Mouse (Mus musculus): ENCODE measurements around the gene Cachd1. TPM values are rescaled to one million over a fixed set of nuclear protein-coding genes. Genes with fewer than 3 reads are reported as not detected.

Gene Cachd1
- polyA plus RNA-seq, 1 experiment from 2014 or later = 32.6 TPM

GRCm38 (mm10) chr4:100880075-100880474 lies 103.6 kb downstream of the Cachd1 start:
- no peak for ATAC-seq (ENCODE audit: low FRiP score, low read depth)
- Histone ChIP-seq H3K4me3 (no peak overlapping the region), H3K4me1 (peaks cover 20% of the 10 kb centered on the region), H3K9ac (no peak overlapping the region), H3K36me3 (no peaks in the 10 kb centered on the region), H3K9me3 (no peaks in the 10 kb centered on the region), H3K4me2 (replicated peaks) (no peak overlapping the region), H3K27ac (no peak overlapping the region), H3K27me3 (no peaks in the 10 kb centered on the region)
- 48% methylated on average over 4 of the region's 4 CpGs for WGBS

- H3K4me1 ChIP-seq = peaks cover 58% of the 10 kb centered on the region
These were observed 109.6 kb downstream of the Cachd1 start for GRCm38 (mm10) chr4:100885793-100886742.

GRCm38 (mm10) chr4:100886743-100887416 lies 110.4 kb downstream of the Cachd1 start:
- ATAC-seq (ENCODE audit: low FRiP score, low read depth) = peak; percentile 28; the same call in 1 of the 2 replicates

More at GRCm38 (mm10) chr4:100885793-100886742, 109.6 kb downstream of the Cachd1 start:
- Histone ChIP-seq H3K4me2 (replicated peaks) (peak overlapping the region; percentile 45), H3K36me3 (no peaks in the 10 kb centered on the region), H3K9me3 (no peaks in the 10 kb centered on the region), H3K27ac (peak overlapping the region; percentile 85), H3K27me3 (no peaks in the 10 kb centered on the region), H3K9ac (0 out of 2 replicates have a peak overlapping the region, but pooled peaks have one; percentile 48), H3K4me3 (no peak overlapping the region)
- WGBS = 7% methylated on average over 19 of the region's 19 CpGs
- ATAC-seq (ENCODE audit: low FRiP score, low read depth) = peak; percentile 80

GRCm38 (mm10) chr4:100890106-100890970 lies 113.9 kb downstream of the Cachd1 start:
- no peak overlapping the region for H3K4me2 ChIP-seq (replicated peaks)
- H3K4me3 ChIP-seq = no peak overlapping the region
- no peak overlapping the region for H3K27ac ChIP-seq
- H3K36me3 ChIP-seq = no peaks in the 10 kb centered on the region
- no peaks in the 10 kb centered on the region for H3K27me3 ChIP-seq
- no peak overlapping the region for H3K9ac ChIP-seq
- no peaks in the 10 kb centered on the region for H3K9me3 ChIP-seq
- 30% methylated on average over 7 of the region's 7 CpGs for WGBS
- ATAC-seq (ENCODE audit: low FRiP score, low read depth) = no peak
- H3K4me1 ChIP-seq = peaks cover 55% of the 10 kb centered on the region

More at GRCm38 (mm10) chr4:100886743-100887416, 110.4 kb downstream of the Cachd1 start:
- H3K4me1 ChIP-seq = peaks cover 57% of the 10 kb centered on the region
- H3K4me2 ChIP-seq (replicated peaks) = peak overlapping the region; percentile 45
- no peak overlapping the region for H3K9ac ChIP-seq
- 73% methylated on average over 8 of the region's 8 CpGs for WGBS
- no peak overlapping the region for H3K4me3 ChIP-seq
- H3K27ac ChIP-seq = peak overlapping the region; percentile 85
- H3K9me3 ChIP-seq = no peaks in the 10 kb centered on the region
- no peaks in the 10 kb centered on the region for H3K36me3 ChIP-seq
- no peaks in the 10 kb centered on the region for H3K27me3 ChIP-seq

- Histone ChIP-seq H3K9ac (no peak overlapping the region), H3K4me2 (replicated peaks) (no peak overlapping the region), H3K4me1 (peaks cover 32% of the 10 kb centered on the region), H3K36me3 (peaks cover 12% of the 10 kb centered on the region), H3K27ac (no peak overlapping the region), H3K4me3 (no peak overlapping the region), H3K9me3 (no peaks in the 10 kb centered on the region), H3K27me3 (no peaks in the 10 kb centered on the region)
- no peak for ATAC-seq (ENCODE audit: low FRiP score, low read depth)
These were observed 117.3 kb downstream of the Cachd1 start for GRCm38 (mm10) chr4:100893739-100894138.

- WGBS = 63% methylated on average over 2 of the region's 2 CpGs
- Histone ChIP-seq H3K4me1 (peaks cover 32% of the 10 kb centered on the region), H3K4me2 (replicated peaks) (no peak overlapping the region), H3K36me3 (peaks cover 15% of the 10 kb centered on the region), H3K27ac (no peak overlapping the region), H3K4me3 (no peak overlapping the region), H3K9me3 (no peaks in the 10 kb centered on the region), H3K9ac (no peak overlapping the region), H3K27me3 (no peaks in the 10 kb centered on the region)
- ATAC-seq (ENCODE audit: low FRiP score, low read depth) = no peak
These were observed 117.7 kb downstream of the Cachd1 start for GRCm38 (mm10) chr4:100894142-100894541.

- Histone ChIP-seq H3K27me3 (no peaks in the 10 kb centered on the region), H3K9me3 (no peaks in the 10 kb centered on the region), H3K4me3 (no peak overlapping the region), H3K9ac (no peak overlapping the region), H3K27ac (no peak overlapping the region), H3K4me1 (peaks cover 12% of the 10 kb centered on the region; the same call in 1 of the 2 replicates), H3K36me3 (peaks cover 22% of the 10 kb centered on the region), H3K4me2 (replicated peaks) (no peak overlapping the region)
- no peak for ATAC-seq (ENCODE audit: low FRiP score, low read depth)
- 77% methylated on average over 8 of the region's 8 CpGs for WGBS
These were observed 120.0 kb downstream of the Cachd1 start for GRCm38 (mm10) chr4:100896260-100897010.

GRCm38 (mm10) chr4:100897943-100898342 lies 121.5 kb downstream of the Cachd1 start:
- Histone ChIP-seq H3K9ac (no peak overlapping the region), H3K4me2 (replicated peaks) (no peak overlapping the region), H3K4me1 (peaks cover 10% of the 10 kb centered on the region; the same call in 1 of the 2 replicates), H3K36me3 (peaks cover 22% of the 10 kb centered on the region), H3K9me3 (no peaks in the 10 kb centered on the region), H3K27me3 (no peaks in the 10 kb centered on the region), H3K27ac (no peak overlapping the region), H3K4me3 (no peak overlapping the region)
- no peak for ATAC-seq (ENCODE audit: low FRiP score, low read depth)
- 88% methylated on average over 3 of the region's 3 CpGs for WGBS

- no peaks in the 10 kb centered on the region for H3K36me3 ChIP-seq
- no peaks in the 10 kb centered on the region for H3K9me3 ChIP-seq
- 39% methylated on average over 9 of the region's 9 CpGs for WGBS
- no peaks in the 10 kb centered on the region for H3K27me3 ChIP-seq
- peak overlapping the region; percentile 30 for H3K4me2 ChIP-seq (replicated peaks)
- peaks cover 39% of the 10 kb centered on the region for H3K4me1 ChIP-seq
- peak; percentile 69; the same call in 1 of the 2 replicates for ATAC-seq (ENCODE audit: low FRiP score, low read depth)
- no peak overlapping the region for H3K4me3 ChIP-seq
- H3K27ac ChIP-seq = no peak overlapping the region; the same call in 1 of the 2 replicates
- H3K9ac ChIP-seq = no peak overlapping the region
These were observed 133.3 kb downstream of the Cachd1 start for GRCm38 (mm10) chr4:100909694-100910340.

- Histone ChIP-seq H3K4me3 (no peak overlapping the region), H3K27me3 (no peaks in the 10 kb centered on the region), H3K27ac (no peak overlapping the region), H3K36me3 (no peaks in the 10 kb centered on the region), H3K9ac (no peak overlapping the region), H3K4me1 (peaks cover 39% of the 10 kb centered on the region), H3K4me2 (replicated peaks) (peak overlapping the region; percentile 30), H3K9me3 (no peaks in the 10 kb centered on the region)
- 18% methylated on average over 11 of the region's 11 CpGs for WGBS
- ATAC-seq (ENCODE audit: low FRiP score, low read depth) = no peak
These were observed 134.3 kb downstream of the Cachd1 start for GRCm38 (mm10) chr4:100910605-100911330.

Measured in limb, embryonic 13.5 days (tissue).